Mouse (Mus musculus) T-helper 2 cell (primary cell): ENCODE measurements around the gene Tekt2.

Experiments
- in situ Hi-C: fragments of 300-600 bp; cut with MboI, MseI; formaldehyde crosslinking; loops from one replicate; pipeline ENCODE4 v1.15.1; 2025; ENCODE audit warnings: high pct_unique_total_duplicates

Gene Tekt2

GRCm38 (mm10) chr4:126275081-126275480 is 50.4 kb downstream of the Tekt2 start:
- in situ Hi-C loops: no loop called here

GRCm38 (mm10) chr4:126273753-126274152 is 51.7 kb downstream of the Tekt2 start:
- in situ Hi-C loops: no loop called here
